Mouse (Mus musculus): Measurements from ENCODE around the gene Sptbn4. TPM values are rescaled to one million over a fixed set of nuclear protein-coding genes. Genes with fewer than 3 reads are reported as not detected.

Sptbn4 gene
- total and polyA plus RNA-seq, 2 experiments = 0.06 TPM; not detected in 1

DNA sequence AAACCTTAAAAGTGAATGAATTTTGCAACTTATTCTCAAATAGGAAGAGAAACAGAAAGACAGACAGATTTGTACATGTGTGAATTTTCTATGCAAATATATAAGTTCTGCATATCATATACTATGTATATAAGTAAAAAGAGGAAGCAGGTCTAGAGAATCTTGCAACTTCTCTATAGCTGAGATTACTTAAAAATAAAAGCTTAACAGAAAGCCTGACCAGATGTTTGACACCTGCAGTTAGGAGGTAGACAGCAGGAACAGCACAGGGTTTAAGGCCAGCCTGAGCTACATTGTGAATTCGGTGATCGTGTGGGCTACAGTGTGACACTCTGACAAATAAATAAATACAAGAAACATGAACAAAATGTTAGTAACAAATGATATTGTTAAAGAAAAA is 3.9 kb upstream of the Sptbn4 start:
- no peak overlapping the region for H3K9ac ChIP-seq (ENCODE audit: low read depth, low read length)
- peaks cover 22% of the 10 kb centered on the region for H3K4me1 ChIP-seq (ENCODE audit: control insufficient read depth, insufficient read depth, low read length)
- no peak for TF ChIP-seq POLR2A (IDR thresholded peaks at IDR 0.05; ENCODE audit: extremely low read depth, insufficient read depth, low read length)
- TF ChIP-seq CTCF (IDR thresholded peaks at IDR 0.05; ENCODE audit: low read depth, low read length) = no peak
- WGBS = 77% methylated on average over 2 of the region's 2 CpGs
- H3K27me3 ChIP-seq (ENCODE audit: control insufficient read depth, insufficient read depth, low read length) = no peaks in the 10 kb centered on the region
- H3K79me2 ChIP-seq (ENCODE audit: control insufficient read depth, insufficient read depth, low read length) = peaks cover 5% of the 10 kb centered on the region; the same call in 1 of the 2 replicates
- no peak overlapping the region for H3K4me3 ChIP-seq (ENCODE audit: insufficient read depth, low read depth, low read length)
- H3K36me3 ChIP-seq (ENCODE audit: control insufficient read depth, insufficient read depth, low read length) = no peaks in the 10 kb centered on the region
- peak overlapping the region; percentile 34; the same call in 1 of the 2 replicates for H3K27ac ChIP-seq (replicated peaks; ENCODE audit: insufficient read depth, low read depth, low read length)
- no peak for DNase-seq (ENCODE audit: extremely low read depth, low read depth, low spot score)

DNA sequence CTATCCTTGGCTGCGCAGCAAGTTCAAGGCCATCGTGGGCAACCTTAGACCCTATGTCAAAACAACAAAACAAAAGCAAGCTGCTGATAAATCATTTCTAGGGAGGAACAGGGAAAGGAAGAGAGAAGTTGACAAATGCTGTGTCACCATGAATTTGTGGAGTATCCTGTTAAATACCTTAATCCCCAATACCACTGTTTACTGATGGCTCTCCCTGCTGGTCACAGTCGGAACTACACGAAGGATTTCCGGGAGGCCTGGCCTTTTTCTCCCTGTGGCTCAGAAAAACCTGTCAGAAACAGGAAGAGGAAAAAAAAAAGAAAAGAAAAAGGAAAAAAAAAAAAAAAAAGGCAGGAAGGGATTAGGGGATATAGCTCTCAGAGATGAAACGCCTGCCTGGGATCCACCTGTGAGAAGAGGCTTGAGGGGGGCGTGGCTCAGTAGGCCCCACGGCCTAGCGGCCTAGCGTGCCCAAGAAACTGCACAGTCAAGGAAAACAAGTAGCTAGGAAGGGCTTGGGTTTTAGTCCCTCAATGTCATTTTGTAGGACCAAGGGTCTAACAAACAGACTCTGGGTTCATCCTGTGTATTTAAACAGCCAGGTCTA is 1.9 kb upstream of the Sptbn4 start:
- Histone ChIP-seq H3K4me3 (ENCODE audit: insufficient read depth, low read depth, low read length) (peak overlapping the region; percentile 26; the same call in 1 of the 2 replicates), H3K79me2 (ENCODE audit: control insufficient read depth, insufficient read depth, low read length) (no peaks in the 10 kb centered on the region; the same call in 1 of the 2 replicates), H3K4me1 (ENCODE audit: control insufficient read depth, insufficient read depth, low read length) (peaks cover 22% of the 10 kb centered on the region), H3K27ac (replicated peaks; ENCODE audit: insufficient read depth, low read depth, low read length) (peak overlapping the region; percentile 56), H3K36me3 (ENCODE audit: control insufficient read depth, insufficient read depth, low read length) (no peaks in the 10 kb centered on the region), H3K9ac (ENCODE audit: low read depth, low read length) (peak overlapping the region; percentile 13), H3K27me3 (ENCODE audit: control insufficient read depth, insufficient read depth, low read length) (no peaks in the 10 kb centered on the region)
- no peak for TF ChIP-seq POLR2A (IDR thresholded peaks at IDR 0.05; ENCODE audit: extremely low read depth, insufficient read depth, low read length)
- TF ChIP-seq CTCF (IDR thresholded peaks at IDR 0.05; ENCODE audit: low read depth, low read length) = peak; percentile 59; the same call in 1 of the 2 replicates
- 47% methylated on average over 10 of the region's 10 CpGs for WGBS
- peak; percentile 74 for DNase-seq (ENCODE audit: extremely low read depth, low read depth, low spot score)

DNA sequence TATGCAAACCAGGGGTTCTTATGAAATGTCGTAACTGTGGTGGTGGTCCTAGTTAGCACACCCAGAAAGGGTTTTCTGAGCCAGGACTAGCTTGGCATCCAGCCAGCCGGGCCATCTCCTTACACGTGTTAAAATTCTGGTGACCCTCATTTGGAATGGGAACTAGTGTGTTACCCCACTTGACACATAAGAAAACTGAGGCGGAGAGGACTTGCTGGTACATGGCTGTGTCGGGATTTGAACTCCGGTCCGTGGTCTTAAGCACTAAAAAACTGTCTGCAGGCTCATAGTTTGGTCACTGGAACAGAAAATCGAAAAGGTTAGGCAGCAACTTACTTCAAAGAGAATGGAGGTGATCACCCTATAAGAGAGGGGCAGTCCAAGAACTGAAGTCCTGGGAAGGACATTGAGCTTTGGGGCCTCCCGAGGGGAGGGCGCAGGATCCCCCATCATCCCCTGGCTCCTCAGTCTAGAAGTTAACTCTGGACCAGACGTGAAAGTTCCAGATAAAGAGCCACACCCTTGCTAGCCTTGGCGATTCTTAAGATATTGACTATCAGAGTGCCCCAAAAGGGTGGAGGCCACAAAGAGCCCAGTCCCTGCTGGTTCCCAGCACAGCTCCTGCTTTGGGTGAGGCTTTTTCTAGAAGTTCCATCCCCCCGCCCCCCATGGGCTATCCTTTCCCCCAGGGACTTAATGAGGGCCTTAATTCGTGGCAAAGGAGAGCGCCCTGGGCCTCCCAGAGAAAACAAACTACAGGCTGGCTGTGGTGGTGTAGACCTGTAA is 1.1 kb upstream of the Sptbn4 start:
- Histone ChIP-seq H3K27ac (replicated peaks; ENCODE audit: insufficient read depth, low read depth, low read length) (peak overlapping the region; percentile 56), H3K4me1 (ENCODE audit: control insufficient read depth, insufficient read depth, low read length) (peaks cover 22% of the 10 kb centered on the region), H3K9ac (ENCODE audit: low read depth, low read length) (peak overlapping the region; percentile 87), H3K79me2 (ENCODE audit: control insufficient read depth, insufficient read depth, low read length) (no peaks in the 10 kb centered on the region; the same call in 1 of the 2 replicates), H3K36me3 (ENCODE audit: control insufficient read depth, insufficient read depth, low read length) (no peaks in the 10 kb centered on the region), H3K4me3 (ENCODE audit: insufficient read depth, low read depth, low read length) (peak overlapping the region; percentile 86), H3K27me3 (ENCODE audit: control insufficient read depth, insufficient read depth, low read length) (no peaks in the 10 kb centered on the region)
- 39% methylated on average over 15 of the region's 15 CpGs for WGBS
- TF ChIP-seq POLR2A (IDR thresholded peaks at IDR 0.05; ENCODE audit: extremely low read depth, insufficient read depth, low read length) (no peak), CTCF (IDR thresholded peaks at IDR 0.05; ENCODE audit: low read depth, low read length) (no peak)
- peak; percentile 43 for DNase-seq (ENCODE audit: extremely low read depth, low read depth, low spot score)

DNA sequence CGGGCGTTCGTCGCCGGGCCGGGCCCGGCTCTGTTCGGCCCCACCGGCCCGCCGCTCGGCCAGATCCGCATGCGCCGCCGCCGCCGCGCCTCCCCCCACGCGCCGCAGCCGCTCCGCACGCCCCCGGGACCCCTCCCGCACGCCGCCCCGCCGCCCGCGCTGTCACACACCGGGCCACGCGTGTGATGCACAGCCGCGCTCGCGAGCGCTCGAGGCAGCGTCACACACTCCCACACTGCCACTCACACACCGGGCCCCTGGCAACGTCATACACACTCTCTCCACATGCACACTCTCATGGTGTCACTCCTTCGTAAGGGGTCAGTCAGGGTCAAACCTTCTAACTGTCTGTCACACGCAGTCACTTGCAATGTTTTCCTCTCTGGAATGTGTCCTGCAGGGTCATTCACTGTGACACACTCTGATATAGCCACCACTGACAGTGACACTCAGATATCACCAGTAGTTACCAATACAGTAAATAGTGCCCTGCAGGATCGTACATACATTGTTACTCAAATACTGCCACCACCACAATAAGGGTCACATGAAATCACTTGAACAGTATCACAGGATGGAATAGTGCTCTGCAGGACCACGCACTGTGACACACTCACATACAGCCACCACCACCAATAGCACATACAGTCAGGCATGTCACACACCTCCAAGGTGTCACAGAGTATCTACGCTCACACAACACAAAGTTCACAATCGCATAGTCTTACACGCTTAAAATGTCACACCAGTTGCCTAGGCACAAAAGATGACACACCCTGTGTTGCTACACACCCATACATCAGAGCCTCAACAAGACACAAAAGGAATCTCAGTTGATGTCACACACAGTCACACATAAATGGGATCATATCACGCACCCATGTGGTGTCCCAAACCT is 716 bp downstream of the Sptbn4 start:
- peak overlapping the region; percentile 22; the same call in 1 of the 2 replicates for H3K4me3 ChIP-seq (ENCODE audit: insufficient read depth, low read depth, low read length)
- H3K9ac ChIP-seq (ENCODE audit: low read depth, low read length) = peak overlapping the region; percentile 56
- peak; percentile 25 for DNase-seq (ENCODE audit: extremely low read depth, low read depth, low spot score)
- no peak overlapping the region for H3K27ac ChIP-seq (replicated peaks; ENCODE audit: insufficient read depth, low read depth, low read length)
- no peaks in the 10 kb centered on the region; the same call in 1 of the 2 replicates for H3K79me2 ChIP-seq (ENCODE audit: control insufficient read depth, insufficient read depth, low read length)
- 8% methylated on average over 51 of the region's 53 CpGs for WGBS
- TF ChIP-seq POLR2A (IDR thresholded peaks at IDR 0.05; ENCODE audit: extremely low read depth, insufficient read depth, low read length) (no peak), CTCF (IDR thresholded peaks at IDR 0.05; ENCODE audit: low read depth, low read length) (no peak)
- no peaks in the 10 kb centered on the region for H3K27me3 ChIP-seq (ENCODE audit: control insufficient read depth, insufficient read depth, low read length)
- no peaks in the 10 kb centered on the region for H3K36me3 ChIP-seq (ENCODE audit: control insufficient read depth, insufficient read depth, low read length)
- peaks cover 22% of the 10 kb centered on the region for H3K4me1 ChIP-seq (ENCODE audit: control insufficient read depth, insufficient read depth, low read length)

DNA sequence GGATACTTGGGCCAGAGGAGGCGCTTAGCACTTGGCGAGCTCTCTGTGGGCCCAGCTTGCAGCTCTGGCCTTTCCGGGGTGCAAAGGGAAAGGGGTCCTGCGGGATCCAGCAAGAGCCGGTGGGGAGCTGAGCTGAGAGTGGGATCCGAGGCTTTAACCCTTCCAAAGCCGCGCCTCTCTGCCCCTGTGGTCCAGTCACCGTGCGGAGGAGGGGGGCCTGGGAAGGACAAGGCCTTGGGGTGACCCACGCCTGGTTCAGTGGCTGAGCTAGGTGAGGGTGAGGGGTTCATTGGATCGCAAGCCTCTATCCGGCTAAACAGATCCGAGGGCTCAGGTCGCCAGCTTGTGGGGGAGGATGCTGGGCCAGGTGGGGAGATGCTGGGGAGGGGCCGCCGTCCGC is 1.4 kb downstream of the Sptbn4 start:
- Histone ChIP-seq H3K27me3 (ENCODE audit: control insufficient read depth, insufficient read depth, low read length) (no peaks in the 10 kb centered on the region), H3K27ac (replicated peaks; ENCODE audit: insufficient read depth, low read depth, low read length) (no peak overlapping the region), H3K4me1 (ENCODE audit: control insufficient read depth, insufficient read depth, low read length) (peaks cover 19% of the 10 kb centered on the region), H3K36me3 (ENCODE audit: control insufficient read depth, insufficient read depth, low read length) (no peaks in the 10 kb centered on the region), H3K4me3 (ENCODE audit: insufficient read depth, low read depth, low read length) (peak overlapping the region; percentile 22; the same call in 1 of the 2 replicates), H3K79me2 (ENCODE audit: control insufficient read depth, insufficient read depth, low read length) (no peaks in the 10 kb centered on the region; the same call in 1 of the 2 replicates), H3K9ac (ENCODE audit: low read depth, low read length) (no peak overlapping the region)
- 28% methylated on average over 18 of the region's 18 CpGs for WGBS
- no peak for DNase-seq (ENCODE audit: extremely low read depth, low read depth, low spot score)
- TF ChIP-seq POLR2A (IDR thresholded peaks at IDR 0.05; ENCODE audit: extremely low read depth, insufficient read depth, low read length) (no peak), CTCF (IDR thresholded peaks at IDR 0.05; ENCODE audit: low read depth, low read length) (no peak)
